Mouse (Mus musculus): ENCODE measurements at regions not wholly inside any gene's neighbourhood (a gene's known extent, or its start where the extent isn't known, plus 50 kb on each side); places are given as distances from the start of the nearest gene placed in this dataset.

GRCm38 (mm10) chr9:6608428-6609283 lies 339.0 kb upstream of the Ddi1 start:
- no peak for ATAC-seq (ENCODE audit: low TSS enrichment)
